Mouse (Mus musculus) layer of hippocampus, postnatal 25 days (tissue): ENCODE measurements around the gene Arhgef7. TPM values are rescaled to one million over a fixed set of nuclear protein-coding genes. Genes with fewer than 3 reads are reported as not detected.

Experiments
- DNase-seq, 2 experiments: peaks; one replicate each; pipeline ENCODE4 v3.0.0; 2022; ENCODE audit warnings: mixed read lengths in 2 of 2, low spot score in 1 of 2; ENCODE audit errors: extremely low spot score in 1 of 2
- total RNA-seq, 2 experiments: library from RNA; stranded (reverse); gene quantifications; 2 replicates each; pipeline ENCODE4 v1.2.3; 2021

Arhgef7 gene
- total RNA-seq, 2 experiments from 2014 or later = 120 to 133 TPM

- DNase-seq = peak in 1 of 2 experiments; percentile 67
Observed at GRCm38 (mm10) chr8:11788252-11788651, 60.7 kb downstream of the Arhgef7 start.

GRCm38 (mm10) chr8:11789168-11789567, 61.6 kb downstream of the Arhgef7 start:
- no peak for DNase-seq

GRCm38 (mm10) chr8:11794956-11795355, 67.4 kb downstream of the Arhgef7 start:
- DNase-seq = peak in 1 of 2 experiments; percentile 36

- no peak for DNase-seq
Observed at GRCm38 (mm10) chr8:11797128-11797527, 69.6 kb downstream of the Arhgef7 start.

- DNase-seq = peak in 1 of 2 experiments; percentile 51
Observed at GRCm38 (mm10) chr8:11797729-11798479, 70.4 kb downstream of the Arhgef7 start.

- no peak for DNase-seq
Observed at GRCm38 (mm10) chr8:11798480-11798867, 71.0 kb downstream of the Arhgef7 start.

GRCm38 (mm10) chr8:11799098-11799497, 71.6 kb downstream of the Arhgef7 start:
- no peak for DNase-seq

GRCm38 (mm10) chr8:11800481-11800880, 73.0 kb downstream of the Arhgef7 start:
- no peak for DNase-seq

- no peak for DNase-seq
Observed at GRCm38 (mm10) chr8:11801571-11801970, 74.0 kb downstream of the Arhgef7 start.

GRCm38 (mm10) chr8:11804914-11805313, 77.4 kb downstream of the Arhgef7 start:
- no peak for DNase-seq

- DNase-seq = no peak
Observed at GRCm38 (mm10) chr8:11806252-11806651, 78.7 kb downstream of the Arhgef7 start.

GRCm38 (mm10) chr8:11807361-11807760, 79.8 kb downstream of the Arhgef7 start:
- DNase-seq = no peak

- DNase-seq = no peak
Observed at GRCm38 (mm10) chr8:11808047-11808446, 80.5 kb downstream of the Arhgef7 start.

GRCm38 (mm10) chr8:11810426-11810825, 82.9 kb downstream of the Arhgef7 start:
- no peak for DNase-seq

- no peak for DNase-seq
Observed at GRCm38 (mm10) chr8:11813801-11814200, 86.3 kb downstream of the Arhgef7 start.

- DNase-seq = no peak
Observed at GRCm38 (mm10) chr8:11815206-11815605, 87.7 kb downstream of the Arhgef7 start.

- no peak for DNase-seq
Observed at GRCm38 (mm10) chr8:11820136-11820535, 92.6 kb downstream of the Arhgef7 start.

GRCm38 (mm10) chr8:11820568-11820967, 93.0 kb downstream of the Arhgef7 start:
- no peak for DNase-seq

- no peak for DNase-seq
Observed at GRCm38 (mm10) chr8:11821451-11822206, 94.1 kb downstream of the Arhgef7 start.

GRCm38 (mm10) chr8:11822550-11823060, 95.1 kb downstream of the Arhgef7 start:
- no peak for DNase-seq

- DNase-seq = no peak
Observed at GRCm38 (mm10) chr8:11825756-11826155, 98.2 kb downstream of the Arhgef7 start.
